Mouse (Mus musculus): ENCODE results near the gene Armh3.

Gene Armh3

GRCm38 (mm10) chr19:45991171-45991570 is 7.1 kb downstream of the Armh3 start:
- DNase-seq (ENCODE audit: low spot score): no peak

DNA sequence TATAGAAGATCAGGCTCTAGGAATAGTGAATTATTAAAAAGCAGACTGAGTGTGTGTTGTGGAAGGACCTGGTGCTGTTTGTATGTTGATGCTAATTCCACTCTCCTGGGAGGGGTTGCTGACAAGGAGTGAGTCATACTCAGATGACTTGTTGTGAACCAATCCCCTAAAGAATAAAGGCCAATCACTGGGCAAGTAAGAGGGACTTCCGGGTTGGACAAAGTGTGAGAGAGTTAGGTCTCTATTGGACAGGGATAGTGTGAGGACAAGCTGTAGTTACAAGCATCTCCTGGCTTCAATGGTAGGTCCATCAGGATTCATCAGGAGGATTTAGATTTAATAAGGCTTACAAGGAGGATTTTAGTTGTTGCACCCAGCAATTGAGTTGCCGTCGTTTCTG is 10.1 kb downstream of the Armh3 start:
- no peak for DNase-seq (ENCODE audit: low spot score)

- no peak for DNase-seq (ENCODE audit: low spot score)
Observed at GRCm38 (mm10) chr19:45984379-45984778, 13.9 kb downstream of the Armh3 start.

GRCm38 (mm10) chr19:45960770-45961169 is 37.5 kb downstream of the Armh3 start:
- no peak for DNase-seq (ENCODE audit: low spot score)

DNA sequence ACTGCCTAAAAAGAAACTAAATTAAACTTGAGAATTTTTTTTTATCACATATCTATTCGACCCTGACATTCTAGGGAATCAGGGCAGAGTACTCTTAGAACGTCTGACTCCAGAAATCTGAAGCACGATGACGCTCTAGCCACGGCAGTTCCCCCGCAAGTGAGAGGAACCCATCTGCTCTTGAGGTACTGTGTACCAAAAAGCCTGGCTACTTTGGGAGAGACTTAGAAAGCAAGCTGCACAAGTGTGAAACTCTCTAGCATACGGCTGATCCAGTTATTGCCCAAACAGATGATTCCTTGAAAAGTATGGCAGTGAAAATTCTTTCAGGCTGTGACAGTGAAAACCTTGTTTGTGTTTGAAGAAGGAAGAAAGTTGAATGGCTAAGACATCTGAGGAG is 41.6 kb downstream of the Armh3 start:
- DNase-seq (ENCODE audit: low spot score): no peak

GRCm38 (mm10) chr19:45953286-45953685 is 45.0 kb downstream of the Armh3 start:
- DNase-seq (ENCODE audit: low spot score): peak; percentile 38

DNA sequence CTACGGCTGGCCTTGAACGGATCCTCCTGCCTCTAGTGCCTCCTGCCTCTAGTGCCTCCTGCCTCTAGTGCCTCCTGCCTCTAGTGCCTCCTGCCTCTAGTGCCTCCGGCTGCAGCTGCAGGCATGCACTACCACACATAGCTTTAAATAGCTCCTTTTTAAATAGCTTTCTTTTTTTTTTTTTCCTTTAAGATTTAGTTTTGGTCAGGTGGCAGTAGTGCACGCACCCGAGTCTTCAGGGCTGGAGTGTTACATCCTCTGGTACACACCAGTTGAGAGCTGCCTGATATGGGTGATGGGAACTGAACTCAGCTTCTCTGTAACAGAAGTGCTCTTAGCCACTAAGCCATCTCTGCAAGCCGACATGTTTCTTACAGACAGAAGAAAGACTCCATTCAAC is 49.1 kb downstream of the Armh3 start:
- DNase-seq (ENCODE audit: low spot score): no peak

- DNase-seq (ENCODE audit: low spot score): no peak
Observed at GRCm38 (mm10) chr19:45947764-45948163, 50.5 kb downstream of the Armh3 start.

GRCm38 (mm10) chr19:45947286-45947685 is 51.0 kb downstream of the Armh3 start:
- no peak for DNase-seq (ENCODE audit: low spot score)

- DNase-seq (ENCODE audit: low spot score): no peak
Observed at GRCm38 (mm10) chr19:45946541-45946940, 51.7 kb downstream of the Armh3 start.

DNA sequence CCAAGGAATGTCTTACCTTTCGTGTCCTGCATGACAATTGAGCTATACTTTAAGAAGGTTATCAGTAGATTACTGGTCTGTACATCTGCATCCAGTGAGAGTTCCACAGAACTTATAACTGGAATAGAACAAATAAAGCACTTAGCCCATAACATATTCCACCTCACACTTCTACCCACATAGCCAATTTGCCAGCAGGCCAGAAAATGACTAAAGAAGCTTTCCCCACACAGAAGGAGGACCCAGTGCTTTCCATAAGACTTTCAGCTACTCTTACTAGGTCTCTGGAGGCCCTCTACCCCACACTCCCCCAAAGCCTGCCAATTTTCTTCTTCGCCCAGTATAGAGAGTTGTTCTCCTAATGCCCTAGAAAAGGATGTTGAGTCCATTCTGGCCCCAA is 52.3 kb downstream of the Armh3 start:
- DNase-seq (ENCODE audit: low spot score): no peak

DNA sequence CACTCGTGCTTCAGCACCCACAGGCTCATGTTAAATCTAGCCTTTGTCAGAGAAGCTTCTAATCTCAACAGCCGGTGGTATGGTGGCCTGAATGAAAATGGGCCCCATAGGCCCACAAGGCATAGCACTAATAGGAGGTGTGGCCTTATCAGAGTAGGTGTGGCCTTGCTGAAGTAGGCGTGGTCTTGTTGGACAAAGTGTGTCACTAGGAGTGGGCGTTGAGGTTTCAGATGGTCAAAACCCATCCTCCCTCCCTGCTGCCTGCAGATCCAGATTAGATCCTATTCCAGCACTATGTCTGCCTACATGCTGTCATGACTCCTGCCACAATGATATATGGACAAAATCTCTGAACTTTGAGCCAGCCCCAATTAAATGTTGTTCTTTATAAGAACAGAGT is 54.5 kb downstream of the Armh3 start:
- DNase-seq (ENCODE audit: low spot score): no peak

DNA sequence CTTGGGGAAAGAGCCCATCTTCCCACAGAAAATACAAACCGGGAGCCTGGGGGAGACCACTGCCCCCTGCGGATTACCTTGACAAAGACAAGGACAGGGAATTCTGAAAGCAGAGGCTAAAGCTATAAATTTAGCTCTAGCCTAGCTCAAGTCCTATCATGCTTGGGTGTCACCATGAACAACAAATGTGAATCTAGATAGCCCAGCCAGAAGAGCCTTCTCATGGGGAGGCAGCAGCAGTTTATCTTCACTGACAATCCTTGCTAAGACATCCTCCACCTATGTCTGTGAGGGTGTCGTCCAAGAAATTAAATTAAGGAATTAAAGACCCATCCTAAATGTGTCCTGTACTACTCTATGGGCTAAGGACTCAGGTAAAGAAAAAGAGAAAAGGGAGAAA is 60.2 kb downstream of the Armh3 start:
- DNase-seq (ENCODE audit: low spot score): no peak

GRCm38 (mm10) chr19:45937530-45937929 is 60.8 kb downstream of the Armh3 start:
- no peak for DNase-seq (ENCODE audit: low spot score)

GRCm38 (mm10) chr19:45927236-45927635 is 71.1 kb downstream of the Armh3 start:
- DNase-seq (ENCODE audit: low spot score): peak; percentile 20

DNA sequence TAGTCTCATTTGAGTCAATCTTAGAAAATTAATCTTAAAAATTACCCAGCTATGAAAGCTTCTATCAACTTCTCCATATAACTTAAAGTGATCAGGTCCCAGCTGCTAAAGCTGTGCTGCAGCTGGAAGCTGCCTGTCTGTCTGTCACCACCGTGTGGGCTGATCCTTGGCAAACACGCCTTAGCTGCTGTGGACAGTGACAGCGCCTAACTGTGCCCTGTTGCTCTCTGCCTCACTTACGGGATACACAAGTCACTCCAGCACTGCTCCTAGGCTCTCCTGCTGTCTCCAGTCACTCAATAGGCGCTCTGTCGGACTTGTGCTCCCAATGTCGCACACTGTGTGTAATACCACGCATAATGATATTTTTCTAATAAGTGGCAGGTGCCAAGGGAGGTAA is 71.9 kb downstream of the Armh3 start:
- DNase-seq (ENCODE audit: low spot score): no peak

- no peak for DNase-seq (ENCODE audit: low spot score)
Observed at GRCm38 (mm10) chr19:45920299-45921090, 77.8 kb downstream of the Armh3 start.

GRCm38 (mm10) chr19:45918406-45918805 is 79.9 kb downstream of the Armh3 start:
- DNase-seq (ENCODE audit: low spot score): no peak

DNA sequence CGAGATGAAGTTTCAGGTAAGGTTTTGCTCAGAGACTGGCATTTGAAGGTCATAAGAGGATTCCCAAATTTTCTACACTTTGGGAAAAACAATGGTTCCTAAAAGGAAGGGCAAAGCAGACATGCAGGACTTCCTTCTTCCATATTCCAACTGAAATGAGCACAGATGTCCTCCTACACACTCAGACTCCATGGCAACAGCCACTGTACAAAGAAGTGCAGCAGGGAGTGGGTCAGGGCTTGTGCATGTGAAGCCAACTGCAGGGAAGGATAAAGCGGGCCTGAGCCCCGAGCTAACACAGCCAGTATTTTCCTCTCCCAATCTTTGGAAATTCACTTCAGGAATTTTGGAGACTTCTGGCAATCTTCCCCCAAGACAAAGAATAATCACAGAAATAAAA is 80.4 kb downstream of the Armh3 start:
- no peak for DNase-seq (ENCODE audit: low spot score)

DNA sequence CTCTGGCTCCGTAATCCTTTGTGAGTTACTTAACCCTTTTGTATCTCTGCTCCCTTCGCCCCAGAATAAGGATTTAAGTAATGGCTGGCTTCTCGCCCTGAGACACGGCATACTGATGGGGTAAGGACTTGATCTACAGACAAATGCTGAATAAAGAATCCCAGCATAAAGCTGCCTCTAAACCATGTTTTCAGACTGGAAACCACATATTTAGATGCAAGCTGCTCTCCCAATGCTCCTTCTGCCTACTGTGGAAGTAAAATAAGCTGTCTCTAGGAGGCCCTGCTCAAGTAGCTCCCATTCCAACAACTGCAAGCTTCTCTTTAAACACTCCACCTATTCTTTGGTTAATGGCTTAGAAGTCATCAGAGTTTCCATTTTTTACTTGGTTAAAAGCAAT is 81.8 kb downstream of the Armh3 start:
- no peak for DNase-seq (ENCODE audit: low spot score)

DNA sequence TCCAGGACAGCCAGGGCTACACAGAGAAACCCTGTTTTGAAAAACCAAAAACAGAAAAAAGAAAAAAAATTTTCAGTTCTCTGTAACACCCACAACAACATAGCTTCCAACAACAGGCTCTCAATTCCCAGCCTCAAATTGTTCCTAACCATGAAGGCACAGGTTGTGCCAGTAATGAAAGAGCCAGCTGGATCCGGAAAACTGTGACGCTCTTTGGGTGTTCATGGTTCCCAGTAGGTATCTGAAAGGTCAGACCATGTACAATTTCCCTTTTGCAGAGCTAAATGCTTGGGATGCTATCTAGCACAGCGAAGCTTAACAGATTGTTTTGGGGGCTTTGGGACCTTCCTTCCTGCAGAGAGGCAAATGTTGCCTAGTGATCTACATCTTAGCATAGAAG is 82.3 kb downstream of the Armh3 start:
- DNase-seq (ENCODE audit: low spot score): no peak

GRCm38 (mm10) chr19:45913036-45913435 is 85.3 kb downstream of the Armh3 start:
- no peak for DNase-seq (ENCODE audit: low spot score)

- DNase-seq (ENCODE audit: low spot score): no peak
Observed at GRCm38 (mm10) chr19:45912376-45912775, 85.9 kb downstream of the Armh3 start.
